Mouse (Mus musculus) urinary bladder, postnatal 36 days (tissue): ENCODE measurements around the gene Col5a1.

Source experiments
- DNase-seq, 2 experiments: peaks; one replicate each; pipeline ENCODE4 v3.0.0; 2022; ENCODE audit warnings: low spot score in 2 of 2, mixed read lengths in 1 of 2

The Col5a1 gene

DNA sequence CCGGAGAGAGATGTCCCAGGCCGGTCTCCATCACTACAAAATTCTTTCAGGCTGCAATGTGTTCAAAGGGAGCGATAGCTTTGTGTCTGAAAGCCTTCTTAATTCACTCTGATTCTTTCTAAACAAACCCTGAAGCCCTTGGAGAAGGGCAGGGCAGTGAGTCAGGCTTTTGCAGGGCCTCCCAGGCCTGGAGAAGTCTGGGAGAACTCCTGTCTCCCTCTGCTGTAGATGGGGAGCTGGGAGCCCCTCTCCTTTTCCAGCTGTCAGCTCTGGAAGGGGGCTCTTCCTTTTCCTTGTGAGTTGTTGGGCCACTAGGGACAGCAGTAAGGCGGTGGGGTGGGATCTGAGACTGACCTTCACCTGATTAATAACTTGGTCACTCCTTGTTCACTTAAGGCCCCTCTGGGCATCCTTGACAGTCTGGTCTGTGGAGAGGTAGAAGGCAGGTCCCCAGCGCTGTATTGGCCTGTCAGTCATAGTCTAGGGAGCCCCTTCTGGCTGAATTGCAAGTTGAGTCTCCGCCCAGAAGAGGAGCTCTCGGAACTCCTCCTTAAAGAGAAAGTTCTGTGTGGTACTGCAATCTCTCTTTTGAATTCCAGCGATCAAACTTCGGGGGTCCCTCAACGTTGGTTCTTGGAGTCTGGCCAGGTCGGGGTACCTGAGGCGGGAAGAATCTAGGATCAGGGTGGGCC lies 623 bp upstream of the Col5a1 start:
- no peak for DNase-seq

DNA sequence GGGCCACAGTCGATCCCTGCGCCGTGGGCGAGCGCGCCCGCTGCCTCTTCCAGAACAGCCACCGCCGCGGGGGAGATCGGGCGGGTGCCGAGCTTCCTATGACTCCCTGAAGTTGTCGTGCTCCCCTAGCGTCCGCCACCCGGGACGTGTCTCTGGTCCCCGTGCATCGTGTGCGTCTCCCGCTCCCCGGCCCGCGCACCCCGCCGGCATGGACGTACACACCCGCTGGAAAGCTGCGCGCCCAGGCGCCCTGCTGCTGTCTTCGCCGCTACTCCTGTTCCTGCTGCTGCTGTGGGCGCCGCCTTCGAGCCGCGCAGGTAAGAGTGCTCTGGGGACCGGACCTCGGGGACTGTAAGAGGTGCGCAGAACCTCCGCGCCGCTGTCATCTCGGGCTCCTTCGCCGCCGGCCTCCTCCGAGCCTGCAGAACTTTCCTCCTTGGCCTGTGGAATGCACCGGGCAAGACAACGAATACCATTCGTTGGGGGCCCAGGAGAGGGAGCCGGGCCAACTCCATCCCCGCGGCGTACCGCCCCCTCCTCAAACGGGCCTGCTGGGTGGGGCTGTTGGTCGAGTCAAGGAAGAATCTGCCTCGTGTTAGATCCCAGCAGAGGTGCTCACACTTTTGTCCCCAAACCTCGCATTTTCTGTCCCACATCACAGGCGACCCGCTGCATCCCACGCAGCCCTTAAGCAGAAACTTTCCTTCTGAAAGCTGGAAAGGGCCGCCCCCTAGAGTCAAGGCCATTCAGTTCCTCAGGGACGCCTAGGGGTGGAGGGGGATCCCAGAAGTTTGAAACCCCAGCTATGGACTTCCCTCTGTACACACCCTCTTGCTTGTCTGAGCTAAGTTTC lies 609 bp downstream of the Col5a1 start:
- DNase-seq: peak in 1 of 2 experiments; percentile 38

DNA sequence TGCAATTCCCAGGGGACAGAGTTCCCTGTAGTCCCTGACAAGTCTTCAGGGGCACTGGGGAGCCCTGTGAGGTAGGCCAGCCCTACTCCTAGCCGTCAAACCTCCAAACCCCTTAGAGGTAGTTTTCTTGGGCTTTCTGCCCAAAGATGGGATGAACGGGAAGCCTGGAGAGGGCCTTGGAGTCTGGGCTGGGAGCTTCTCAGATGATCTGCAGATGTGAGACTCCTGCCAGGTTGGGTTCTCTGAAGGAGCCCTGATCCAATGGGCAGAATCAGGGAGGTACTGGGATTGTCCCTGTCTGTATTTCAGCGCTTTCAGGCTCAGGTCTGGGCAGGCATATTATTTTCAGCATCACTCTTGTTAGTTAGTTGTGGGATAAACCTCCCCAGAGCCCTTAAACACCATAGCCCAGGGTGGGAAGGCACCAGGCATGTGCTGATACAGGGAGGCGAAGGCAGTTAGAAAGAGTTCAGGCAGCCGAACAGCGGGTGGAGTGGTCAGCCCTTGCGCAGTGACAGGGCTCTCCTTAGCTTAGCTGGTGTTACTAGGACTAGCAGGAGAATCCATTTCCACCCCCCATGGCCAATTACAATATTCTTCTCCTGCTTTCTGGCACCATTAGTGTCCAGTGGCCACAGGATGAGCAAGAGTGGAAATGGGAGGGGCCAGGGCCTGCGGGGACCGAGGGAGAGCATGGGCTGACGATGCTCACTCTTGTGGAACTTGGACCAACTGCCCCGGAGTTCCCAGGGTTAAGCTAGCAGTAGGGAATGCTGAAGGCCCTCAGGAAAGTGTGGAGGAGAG lies 1.4 kb downstream of the Col5a1 start:
- no peak for DNase-seq

DNA sequence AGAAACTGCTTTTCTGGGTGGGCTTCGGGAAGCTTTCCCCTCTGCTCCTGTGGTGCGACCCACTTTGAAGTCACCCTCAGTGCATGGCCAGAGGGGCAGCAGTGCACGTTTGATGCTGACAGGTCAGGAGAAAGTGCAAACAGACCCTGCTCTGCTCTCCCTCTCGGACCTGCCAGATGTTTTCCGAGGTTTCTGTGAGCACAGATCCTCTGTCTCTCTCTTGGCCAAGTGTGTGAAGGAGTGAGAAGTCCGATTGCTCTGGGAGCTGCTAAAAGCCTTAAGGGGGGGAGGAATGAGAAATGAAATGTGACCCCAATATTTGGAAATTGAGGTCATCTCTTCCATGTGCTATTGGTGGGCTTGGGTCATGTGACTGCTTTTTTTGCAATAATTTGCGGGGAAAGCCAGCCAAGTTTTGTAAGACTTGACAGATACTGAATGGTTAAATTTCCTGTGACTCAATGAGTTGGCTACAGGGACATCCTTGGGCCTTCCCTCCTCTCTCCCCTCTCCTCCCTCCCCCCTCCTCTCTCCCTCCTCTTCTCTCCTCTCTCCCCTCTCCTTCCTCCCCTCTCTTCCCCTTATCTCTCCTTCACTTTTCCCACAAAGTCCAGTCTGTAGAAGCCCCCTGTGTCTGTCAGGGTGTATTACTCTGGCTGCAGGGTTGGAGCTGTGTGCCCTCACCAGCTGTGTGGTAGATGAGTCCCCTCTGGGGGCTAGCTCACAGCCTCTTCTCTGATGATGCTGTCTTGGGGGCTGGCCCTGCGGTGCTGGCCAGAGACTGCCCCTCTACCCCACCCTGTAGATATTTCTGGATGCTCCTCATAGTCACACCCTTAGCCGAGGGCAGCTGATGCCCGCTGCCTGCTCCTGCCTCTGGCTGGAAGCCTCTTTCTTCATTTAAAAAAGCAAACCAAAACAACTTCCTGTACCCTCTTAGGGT lies 2.6 kb downstream of the Col5a1 start:
- peak in 1 of 2 experiments; percentile 61 for DNase-seq

DNA sequence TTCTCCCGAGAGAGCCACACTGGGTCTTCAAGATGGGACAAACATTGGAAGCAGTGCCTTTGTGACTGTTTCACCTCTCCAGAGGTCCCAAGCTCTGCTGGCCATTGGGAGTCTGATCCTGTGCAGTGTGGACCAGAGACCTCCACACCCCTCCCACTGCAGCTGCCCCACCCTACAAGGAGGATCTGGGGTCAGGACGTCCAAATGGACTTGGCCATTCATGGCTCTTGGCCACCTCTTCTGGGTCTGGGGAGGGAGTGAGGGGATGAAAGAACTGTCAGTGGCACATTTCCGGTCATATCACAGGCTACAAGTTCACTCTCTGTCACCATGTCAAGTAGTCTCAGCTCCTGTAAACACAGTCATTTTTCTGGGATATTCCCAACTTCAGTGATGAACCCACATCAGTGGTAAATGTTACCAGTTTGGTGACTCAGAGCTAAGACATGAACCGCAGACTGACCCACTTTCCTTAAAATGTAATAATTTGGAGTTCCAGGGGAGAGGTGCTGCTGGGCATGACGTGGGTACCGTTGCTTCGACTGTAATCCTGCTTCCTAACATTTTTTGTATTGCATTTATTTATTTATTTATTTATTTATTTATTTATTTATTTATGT lies 5.8 kb downstream of the Col5a1 start:
- DNase-seq: no peak

DNA sequence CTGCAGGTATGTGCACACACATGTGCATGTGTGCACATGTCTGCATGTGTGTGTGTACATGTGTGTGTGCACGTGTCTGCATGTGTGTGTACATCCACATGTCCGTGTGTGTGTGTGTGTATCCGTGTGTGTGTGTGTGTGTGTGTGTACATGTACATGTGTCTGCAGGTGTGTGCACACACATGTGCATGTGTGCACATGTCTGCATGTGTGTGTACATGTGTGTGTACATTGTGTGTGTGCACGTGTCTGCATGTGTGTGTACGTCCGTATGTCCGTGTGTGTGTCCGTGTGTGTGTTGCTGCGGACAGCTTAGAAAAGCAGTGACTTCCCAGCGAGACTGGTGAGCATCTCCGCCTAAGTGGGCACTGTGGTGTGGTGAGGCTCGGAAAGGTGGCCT lies 6.8 kb downstream of the Col5a1 start:
- DNase-seq: no peak

DNA sequence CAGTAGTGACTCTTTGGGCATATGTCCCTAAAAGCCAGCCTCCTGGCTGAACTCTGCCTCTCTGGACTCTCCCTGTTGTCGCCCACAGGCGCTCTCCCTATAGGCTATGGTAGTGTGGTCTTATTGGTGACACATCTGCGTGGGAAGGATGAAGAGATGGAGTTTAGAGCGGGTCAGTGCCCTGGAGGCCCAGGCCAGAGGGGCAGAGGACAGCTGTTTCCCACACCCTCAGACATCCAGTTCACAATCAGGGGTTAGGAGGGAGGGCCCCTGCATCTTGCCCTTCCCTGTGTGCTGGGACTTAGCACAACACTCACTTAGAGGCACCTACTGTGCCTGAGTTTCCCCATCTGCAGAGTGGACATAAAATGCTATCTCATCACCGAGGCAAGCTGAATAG lies 8.8 kb downstream of the Col5a1 start:
- DNase-seq: no peak

DNA sequence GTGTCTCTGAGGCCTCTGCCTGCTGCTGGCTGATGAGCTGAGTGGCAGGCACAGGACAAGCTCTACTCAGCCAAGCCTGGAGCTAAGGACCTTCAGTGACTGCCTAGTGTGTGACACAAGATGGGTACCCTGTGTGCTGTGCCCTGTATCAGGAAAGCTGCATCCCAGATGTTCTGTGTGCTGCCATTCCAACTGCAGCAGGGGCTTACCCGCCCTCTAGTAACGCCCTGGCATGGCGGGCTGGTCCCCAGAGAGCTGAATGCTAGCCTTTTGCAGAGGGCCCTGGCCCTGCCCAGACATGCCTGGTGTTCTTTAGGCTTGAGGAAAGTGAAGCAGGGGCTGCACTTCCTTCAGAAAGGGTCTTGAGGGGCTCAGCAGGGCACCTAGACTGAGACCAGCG lies 9.4 kb downstream of the Col5a1 start:
- no peak for DNase-seq

DNA sequence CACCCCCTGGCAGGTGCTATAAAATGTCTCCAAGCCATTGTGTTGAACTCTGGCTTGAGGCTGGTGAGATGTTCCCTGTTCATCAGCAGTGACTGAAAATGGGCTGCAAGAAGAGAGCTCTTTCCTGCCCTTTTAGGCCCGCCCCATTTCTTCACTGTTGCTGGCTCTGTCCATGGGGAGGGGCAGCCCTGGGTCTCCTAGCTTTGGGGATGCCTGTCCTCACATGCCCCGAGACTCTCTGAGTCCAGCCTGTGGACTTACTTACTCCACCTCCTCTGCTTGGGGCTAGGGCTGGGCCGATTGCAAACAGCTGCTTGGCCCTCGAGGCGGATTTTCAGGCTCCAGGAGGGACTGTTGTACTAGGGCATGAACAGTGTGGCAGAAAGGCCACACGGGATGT lies 10.9 kb downstream of the Col5a1 start:
- peak; percentile 43 to 71 for DNase-seq

DNA sequence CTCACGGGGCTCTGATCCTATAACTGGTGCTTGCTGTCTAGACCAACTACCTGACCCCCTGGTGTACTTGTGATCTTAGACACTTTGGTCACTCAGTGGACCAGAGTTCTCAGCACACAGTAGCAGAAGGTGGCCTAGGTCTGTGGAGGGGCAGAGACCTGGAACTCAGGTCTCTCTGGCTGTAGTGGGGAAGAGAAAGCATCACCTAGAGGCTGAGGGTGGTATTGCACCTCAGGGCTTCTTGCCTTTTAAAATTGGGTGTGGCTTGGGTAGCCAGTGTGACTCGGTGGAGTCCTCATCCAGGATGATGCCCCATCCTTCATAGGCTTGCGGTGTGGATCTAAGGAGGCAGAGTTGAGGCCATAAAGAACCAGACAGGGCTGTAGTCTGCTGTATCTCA lies 13.7 kb downstream of the Col5a1 start:
- DNase-seq: peak in 1 of 2 experiments; percentile 48

DNA sequence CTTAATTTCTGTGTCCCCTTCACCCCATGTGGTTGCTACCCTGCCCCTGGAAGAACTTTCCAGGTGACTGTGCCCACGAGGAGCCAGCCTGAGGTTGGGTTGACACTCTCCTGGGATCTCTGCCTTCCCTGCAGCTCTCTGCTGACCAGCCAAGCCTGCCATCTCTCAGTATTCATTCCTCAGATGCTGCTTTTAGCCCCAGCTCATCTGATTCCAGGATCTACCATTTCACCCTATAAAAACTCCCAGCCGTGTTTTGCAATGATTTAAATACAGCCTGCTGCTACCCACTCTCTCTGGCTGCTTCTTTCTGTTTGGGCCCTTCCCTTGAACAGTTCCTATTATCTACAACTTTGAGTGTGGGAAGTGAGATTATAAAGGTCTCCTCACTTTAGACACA lies 14.9 kb downstream of the Col5a1 start:
- DNase-seq: no peak

DNA sequence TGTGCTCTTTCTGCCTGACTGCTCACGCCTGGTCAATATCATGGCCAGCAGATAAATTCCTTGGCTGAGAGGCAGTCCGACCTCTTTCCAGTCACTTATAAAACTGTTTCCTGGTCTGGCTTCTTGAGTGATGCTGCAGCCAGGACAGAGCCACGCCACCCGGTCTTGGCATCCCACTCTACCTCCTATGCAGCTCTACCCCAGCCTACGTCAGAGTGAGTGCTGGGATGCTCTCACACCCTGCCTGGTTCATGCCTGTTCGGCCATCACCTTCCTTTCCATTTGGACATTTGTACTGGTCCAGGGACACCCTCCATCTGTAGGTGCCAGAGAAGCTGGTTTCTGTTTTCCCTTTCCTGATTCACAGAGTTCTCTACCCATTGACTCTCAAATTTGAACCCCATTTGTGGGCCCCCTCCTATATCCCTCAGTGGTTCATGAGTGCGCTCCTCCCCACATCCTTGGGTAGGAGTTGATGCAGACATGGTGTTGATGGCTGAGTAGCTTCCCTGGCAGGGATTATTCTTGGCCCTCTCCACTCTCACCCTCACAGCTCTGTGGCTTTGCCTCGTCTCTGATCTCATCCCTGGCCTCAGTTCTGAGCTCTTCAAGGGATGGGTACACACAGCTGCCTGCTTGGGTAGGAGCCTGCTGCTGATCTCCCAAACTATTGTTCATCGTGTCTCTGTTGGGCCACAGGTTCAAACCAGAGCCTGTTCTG lies 15.5 kb downstream of the Col5a1 start:
- no peak for DNase-seq

DNA sequence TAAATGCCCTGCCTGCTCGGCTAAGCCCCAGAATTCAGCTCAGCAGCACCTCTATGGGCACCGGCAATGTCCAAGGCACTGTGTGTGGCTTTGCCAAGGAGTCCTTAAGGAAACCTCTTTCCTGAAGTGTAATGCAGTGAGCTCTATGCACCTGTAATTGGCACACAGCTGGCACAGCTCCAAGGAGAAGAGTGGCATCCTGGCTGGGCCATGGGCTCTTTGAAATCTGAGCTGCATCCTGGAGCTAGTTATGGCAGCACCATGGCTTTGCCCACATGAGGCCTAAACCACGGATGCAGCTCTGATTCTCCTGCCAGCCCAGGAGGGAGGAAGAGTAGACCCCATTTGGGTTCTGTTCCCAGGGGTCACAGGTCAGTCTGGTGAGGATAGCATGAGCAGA lies 16.1 kb downstream of the Col5a1 start:
- no peak for DNase-seq

DNA sequence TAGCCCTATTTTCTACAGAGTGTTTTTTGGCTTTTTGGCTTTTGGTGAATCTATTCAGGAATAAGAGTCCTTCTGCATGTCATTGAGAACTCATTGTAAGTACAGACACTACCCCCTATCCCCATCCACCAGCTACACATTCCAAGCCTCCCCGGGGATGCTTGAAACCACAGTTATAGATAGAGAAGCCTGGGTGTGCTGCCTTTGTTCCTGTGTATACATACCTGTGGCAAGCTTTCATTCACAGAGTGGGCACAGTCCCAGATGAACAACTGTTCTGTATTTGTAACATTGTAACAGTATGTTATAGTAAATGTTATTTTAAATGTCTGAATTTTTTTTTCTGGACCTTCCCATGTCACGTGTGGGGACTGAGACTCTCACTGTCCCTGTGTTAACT lies 19.2 kb downstream of the Col5a1 start:
- no peak for DNase-seq

DNA sequence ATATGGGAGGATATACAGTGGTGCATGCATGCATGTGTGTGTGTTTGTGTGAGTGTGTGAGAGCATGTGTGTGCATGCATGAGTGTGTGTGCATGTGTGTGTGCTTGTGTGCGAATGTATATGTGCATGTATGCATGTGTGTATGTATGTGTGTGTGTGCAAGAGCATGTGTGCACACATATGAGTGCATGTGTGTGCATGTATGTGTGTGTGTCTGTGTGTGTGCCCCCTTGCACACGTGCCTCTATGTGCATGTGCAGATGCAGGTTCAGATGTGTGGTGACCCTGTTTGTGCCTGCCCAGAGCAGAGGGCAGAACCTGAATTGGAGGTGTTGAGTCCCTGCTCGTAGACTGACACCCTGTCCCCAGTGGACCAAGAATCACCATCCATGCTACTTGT lies 24.3 kb downstream of the Col5a1 start:
- DNase-seq: no peak

DNA sequence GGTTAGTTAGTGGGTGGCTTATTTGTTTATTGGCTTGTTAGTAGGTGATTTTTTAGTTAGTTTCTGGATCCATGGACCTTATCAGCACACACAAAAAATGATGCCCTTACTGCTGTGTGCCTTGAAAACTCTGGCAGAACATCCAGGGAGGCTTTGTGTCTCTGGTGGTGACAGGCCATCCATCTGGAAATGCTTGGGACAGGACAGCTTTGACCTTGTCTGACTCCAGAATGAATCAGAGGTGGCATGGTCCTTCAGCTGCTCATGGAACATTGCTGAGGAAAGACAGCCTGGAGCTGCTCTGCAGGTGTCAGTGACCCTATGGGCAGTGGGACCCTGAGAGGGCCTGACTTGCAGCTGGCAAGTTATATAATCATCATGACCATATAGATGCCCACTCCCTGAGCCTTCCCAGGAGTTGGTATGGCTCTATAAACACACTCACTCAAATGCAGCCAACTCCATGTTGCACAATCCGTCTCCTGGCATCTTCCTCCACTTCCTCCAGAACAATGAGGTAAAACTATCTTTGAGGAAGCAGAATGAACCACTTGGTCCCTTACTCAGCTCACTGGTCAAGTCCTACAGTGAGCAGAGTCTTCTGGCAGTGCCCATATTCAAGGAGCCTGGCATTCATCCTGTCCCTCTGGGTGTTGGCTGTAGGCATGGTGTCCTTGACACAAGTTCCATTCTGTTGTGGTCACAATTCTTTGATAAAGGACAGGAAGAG lies 26.5 kb downstream of the Col5a1 start:
- no peak for DNase-seq

DNA sequence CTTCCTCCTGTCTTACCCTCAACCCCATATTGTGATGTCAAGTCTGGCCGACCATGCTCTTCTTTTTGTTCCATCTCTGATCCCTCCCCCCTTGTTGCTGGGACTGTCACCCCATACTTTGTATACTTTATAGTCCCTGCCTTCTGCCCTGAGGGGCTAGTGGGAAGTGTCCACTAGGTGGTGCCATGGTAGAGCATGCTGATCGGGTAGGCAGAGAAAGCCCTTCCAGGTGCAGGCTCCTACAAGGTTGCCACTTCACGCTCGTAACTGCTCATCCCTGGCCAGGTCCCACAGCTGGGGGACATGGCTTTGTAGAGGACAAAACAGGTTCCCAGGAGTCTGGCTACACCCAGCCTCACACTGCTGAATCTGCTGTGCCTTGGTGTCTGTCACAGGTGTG lies 29.5 kb downstream of the Col5a1 start:
- DNase-seq: no peak

DNA sequence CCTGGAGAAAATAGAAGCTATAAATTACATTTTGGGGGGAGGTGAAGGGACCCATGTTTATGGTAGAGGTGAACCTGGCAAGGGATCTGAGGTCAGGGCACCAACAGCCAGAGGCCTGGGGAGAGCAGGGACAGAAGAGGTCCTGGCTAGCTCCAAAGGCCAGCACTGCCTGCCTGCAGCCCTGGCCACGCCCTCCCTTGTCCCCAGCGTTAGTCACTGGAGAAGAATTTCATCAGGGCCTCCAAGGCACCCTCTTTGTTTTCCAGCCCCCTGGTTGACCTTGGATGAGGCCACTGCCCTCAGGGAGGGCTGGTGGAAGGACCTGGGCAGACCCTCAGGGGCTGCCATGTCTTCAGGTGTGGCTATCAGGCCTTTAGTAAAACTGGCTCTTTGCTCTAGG lies 30.1 kb downstream of the Col5a1 start:
- DNase-seq: no peak

DNA sequence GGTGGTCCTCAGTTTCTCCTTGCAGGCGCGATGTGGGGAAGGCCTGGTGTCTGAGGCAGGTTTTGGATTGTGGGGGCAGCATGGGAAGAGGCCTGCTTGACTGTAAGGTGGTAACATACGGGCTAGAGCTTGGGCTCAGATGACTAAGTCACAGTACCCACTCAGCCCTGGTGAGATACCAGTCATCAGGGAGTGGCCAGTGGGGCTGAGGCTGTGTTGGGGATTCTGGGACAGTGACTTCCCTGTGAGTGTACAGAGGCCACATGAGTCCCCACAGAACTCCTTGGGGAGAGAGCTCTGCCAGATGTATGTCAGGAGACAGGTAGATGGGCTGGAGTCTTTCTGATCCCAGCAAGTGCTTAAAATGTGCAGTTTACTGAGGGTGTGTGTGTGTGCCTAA lies 31.0 kb downstream of the Col5a1 start:
- DNase-seq: no peak

DNA sequence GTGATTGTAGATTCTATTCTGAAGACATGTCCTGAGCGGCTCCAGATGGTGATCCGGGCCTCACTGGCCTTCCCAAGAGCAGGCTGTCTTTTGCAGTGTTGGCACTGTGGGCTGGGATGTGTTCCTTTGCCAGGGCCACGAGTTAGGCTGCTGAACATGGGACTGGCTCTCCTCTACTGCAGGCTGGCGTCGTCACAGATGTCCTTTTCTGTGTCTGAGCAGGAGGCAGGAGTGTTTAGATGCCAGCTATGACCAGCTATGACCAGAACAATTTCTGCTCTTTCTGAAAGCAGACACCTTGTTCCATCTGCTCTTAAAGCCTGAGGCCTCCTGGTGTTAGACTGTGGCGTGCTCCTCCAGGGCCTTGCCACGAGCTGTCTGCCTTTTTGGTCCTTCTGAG lies 31.9 kb downstream of the Col5a1 start:
- DNase-seq: no peak
